Mouse (Mus musculus): ENCODE data around the gene Ccn5.

DNA sequence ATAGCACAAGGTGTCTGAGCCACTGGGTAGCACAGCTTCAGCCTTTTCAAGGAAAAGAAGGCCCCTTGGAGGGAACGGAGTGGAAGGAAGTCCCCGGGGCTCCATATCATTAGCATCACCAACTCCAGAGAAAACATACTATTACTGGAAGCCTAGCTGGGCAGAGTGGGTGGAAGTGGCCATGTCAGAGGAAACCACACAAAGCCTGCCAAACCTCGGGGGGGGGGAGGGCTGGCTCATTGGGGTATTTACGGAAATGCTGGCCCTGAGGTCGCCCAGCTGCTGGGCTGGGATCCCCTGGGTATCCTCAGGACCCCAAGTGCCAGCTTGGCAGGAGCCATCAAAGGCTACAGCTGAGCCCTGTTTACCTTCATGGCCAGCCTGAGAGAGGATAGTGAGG is 7.6 kb upstream of the Ccn5 start:
- TF ChIP-seq CTCF (IDR thresholded peaks at IDR 0.05; ENCODE audit: insufficient read depth, low read length): no peak
- TF ChIP-seq POLR2A (IDR thresholded peaks at IDR 0.05; ENCODE audit: borderline replicate concordance, extremely low read depth, low read depth, low read length): no peak

Measured in lung, adult 2 months (tissue).